Mouse (Mus musculus): ENCODE results near the gene Gm44511. TPM values are rescaled to one million over a fixed set of nuclear protein-coding genes. Genes with fewer than 3 reads are reported as not detected.
"Not testable (repeated sequence)": the region's sequence is repeated elsewhere in the genome, so short reads cannot be mapped to it uniquely, and the experiment has no call there.

Gm44511 gene
- total and polyA plus RNA-seq, 3 experiments = not detected

GRCm38 (mm10) chr6:128769481-128770253 lies 56.4 kb downstream of the Gm44511 start:
- H3K9me3 ChIP-seq (replicated peaks; ENCODE audit: insufficient read depth, low read length) = no peaks in the 10 kb centered on the region
- no peak overlapping the region for H3K27ac ChIP-seq (ENCODE audit: control insufficient read depth, low read depth, low read length)
- no peak for DNase-seq (ENCODE audit: low read depth, low spot score)
- H3K36me3 ChIP-seq (ENCODE audit: control insufficient read depth in 1 of 2, insufficient read depth in 2 of 2, low read length in 2 of 2) = peaks cover 0 to 3% of the 10 kb centered on the region in 2 experiments; a peak in 1 of 4 replicates
- H3K27me3 ChIP-seq (ENCODE audit: control insufficient read depth in 1 of 2, insufficient read depth in 2 of 2, low read length in 2 of 2) = no peaks in the 10 kb centered on the region
- no peak overlapping the region for H3K9ac ChIP-seq (ENCODE audit: control insufficient read depth, low read depth, low read length, poor library complexity, severe bottlenecking)
- H3K79me2 ChIP-seq (ENCODE audit: control insufficient read depth, insufficient read depth, low read length, poor library complexity) = no peaks in the 10 kb centered on the region
- no peak for TF ChIP-seq POLR2AphosphoS2 (IDR thresholded peaks at IDR 0.05; ENCODE audit: low read length)
- H3K4me3 ChIP-seq (ENCODE audit: control insufficient read depth in 1 of 2, insufficient read depth in 1 of 2, low read depth in 2 of 2, low read length in 2 of 2) = no peak overlapping the region
- H3K4me1 ChIP-seq (ENCODE audit: control insufficient read depth in 1 of 2, insufficient read depth in 2 of 2, low read length in 2 of 2) = peaks cover 0 to 5% of the 10 kb centered on the region in 2 experiments; a peak in 2 of 4 replicates

- peaks cover 0 to 3% of the 10 kb centered on the region in 2 experiments; a peak in 1 of 4 replicates for H3K36me3 ChIP-seq (ENCODE audit: control insufficient read depth in 1 of 2, insufficient read depth in 2 of 2, low read length in 2 of 2)
- no peak for TF ChIP-seq ZKSCAN1 (IDR thresholded peaks at IDR 0.05; ENCODE audit: low read depth, low read length)
- TF ChIP-seq GABPA (IDR thresholded peaks at IDR 0.05; ENCODE audit: low read depth, low read length) = no peak
- TF ChIP-seq MAFK (IDR thresholded peaks at IDR 0.05; ENCODE audit: borderline replicate concordance, low read depth, low read length) = no peak
- TF ChIP-seq MAX (IDR thresholded peaks at IDR 0.05; ENCODE audit: low read length) = no peak
- H3K4me1 ChIP-seq (ENCODE audit: control insufficient read depth in 1 of 2, insufficient read depth in 2 of 2, low read length in 2 of 2) = peaks cover 0 to 5% of the 10 kb centered on the region in 2 experiments; a peak in 2 of 4 replicates
- H3K79me2 ChIP-seq (ENCODE audit: control insufficient read depth, insufficient read depth, low read length, poor library complexity) = no peaks in the 10 kb centered on the region
- H3K27ac ChIP-seq (ENCODE audit: control insufficient read depth, low read depth, low read length) = no peak overlapping the region
- no peaks in the 10 kb centered on the region for H3K27me3 ChIP-seq (ENCODE audit: control insufficient read depth in 1 of 2, insufficient read depth in 2 of 2, low read length in 2 of 2)
- no peak for DNase-seq (ENCODE audit: low read depth, low spot score)
- no peak overlapping the region for H3K9ac ChIP-seq (ENCODE audit: control insufficient read depth, low read depth, low read length, poor library complexity, severe bottlenecking)
- no peak overlapping the region for H3K4me3 ChIP-seq (ENCODE audit: control insufficient read depth in 1 of 2, insufficient read depth in 1 of 2, low read depth in 2 of 2, low read length in 2 of 2)
- no peaks in the 10 kb centered on the region for H3K9me3 ChIP-seq (replicated peaks; ENCODE audit: insufficient read depth, low read length)
These were observed 58.1 kb downstream of the Gm44511 start for GRCm38 (mm10) chr6:128768047-128768446.

GRCm38 (mm10) chr6:128766486-128767254 lies 59.4 kb downstream of the Gm44511 start:
- H3K9me3 ChIP-seq (replicated peaks; ENCODE audit: insufficient read depth, low read length); H3K79me2 ChIP-seq (ENCODE audit: control insufficient read depth, insufficient read depth, low read length, poor library complexity); H3K27ac ChIP-seq (ENCODE audit: control insufficient read depth, low read depth, low read length); H3K27me3 ChIP-seq (ENCODE audit: control insufficient read depth in 1 of 2, insufficient read depth in 2 of 2, low read length in 2 of 2); H3K9ac ChIP-seq (ENCODE audit: control insufficient read depth, low read depth, low read length, poor library complexity, severe bottlenecking); H3K4me3 ChIP-seq (ENCODE audit: control insufficient read depth in 1 of 2, insufficient read depth in 1 of 2, low read depth in 2 of 2, low read length in 2 of 2); H3K36me3 ChIP-seq (ENCODE audit: control insufficient read depth in 1 of 2, insufficient read depth in 2 of 2, low read length in 2 of 2); H3K4me1 ChIP-seq (ENCODE audit: control insufficient read depth in 1 of 2, insufficient read depth in 2 of 2, low read length in 2 of 2): not testable (repeated sequence)
- peak; percentile 62 for DNase-seq (ENCODE audit: low read depth, low spot score)
- TF ChIP-seq CTCF (IDR thresholded peaks at IDR 0.05 in 2 of 3, conservative IDR thresholded peaks at IDR 0.05 in 1 of 3; ENCODE audit: control insufficient read depth in 1 of 3, insufficient read depth in 1 of 3, low read depth in 2 of 3, low read length in 3 of 3, poor library complexity in 1 of 3, severe bottlenecking in 1 of 3) = peak; percentile 33 to 62 (median 55); a peak in 5 of 6 replicates
- TF ChIP-seq RAD21 (IDR thresholded peaks at IDR 0.05; ENCODE audit: low read depth, low read length) = peak; percentile 50
